Mouse (Mus musculus) hindbrain, embryonic 12.5 days (tissue): ENCODE data around the gene Ube2z. TPM values are rescaled to one million over a fixed set of nuclear protein-coding genes. Genes with fewer than 3 reads are reported as not detected.

ENCODE experiments used
- ATAC-seq: fragments of 200-750 bp; cut with Nextera tagmentation; 2 replicates; pipeline ENCODE4 v1.8.0; 2017; ENCODE audit warnings: moderate TSS enrichment; ENCODE audit not compliant: low FRiP score
- H3K27ac ChIP-seq: fragments of 300-500 bp; sonication (generic); 2 replicates; pipeline ENCODE4 v1.5.1; 2016; ENCODE audit warnings: mild to moderate bottlenecking
- H3K27me3 ChIP-seq: fragments of 300-500 bp; sonication (generic); 2 replicates; pipeline ENCODE4 v1.6.1; 2016; ENCODE audit warnings: mild to moderate bottlenecking
- H3K36me3 ChIP-seq: fragments of 300-500 bp; sonication (generic); 2 replicates; pipeline ENCODE4 v1.6.1; 2016; ENCODE audit warnings: mild to moderate bottlenecking
- H3K4me1 ChIP-seq: fragments of 300-500 bp; sonication (generic); 2 replicates; pipeline ENCODE4 v1.6.1; 2016
- H3K4me2 ChIP-seq: fragments of 300-500 bp; sonication (generic); replicated peaks from 2 replicates; pipeline ENCODE4 v1.6.1; 2016; ENCODE audit warnings: mild to moderate bottlenecking
- H3K4me3 ChIP-seq: fragments of 300-500 bp; sonication (generic); 2 replicates; pipeline ENCODE4 v1.5.1; 2016; ENCODE audit warnings: mild to moderate bottlenecking
- H3K9ac ChIP-seq: fragments of 300-500 bp; sonication (generic); 2 replicates; pipeline ENCODE4 v1.6.1; 2016; ENCODE audit warnings: mild to moderate bottlenecking, moderate library complexity
- H3K9me3 ChIP-seq: fragments of 300-500 bp; sonication (generic); replicated peaks from 2 replicates; pipeline ENCODE4 v1.6.1; 2016; ENCODE audit warnings: mild to moderate bottlenecking
- WGBS: fragments of 180-500 bp; shearing (Covaris S2); methylation state at CpG from one replicate; pipeline ENCODE4 v1.1.7; 2016; 5-methylcytosine and 5-hydroxymethylcytosine counted together
- polyA plus RNA-seq: library from polyadenylated mRNA; unstranded; fragments of >200 nt; fragmentation: Nextera tagmentation; extraction: Ambion mirVana; gene quantifications from 2 replicates; pipeline ENCODE4 v1.2.1, GENCODE M21; 2016

The Ube2z gene
- polyA plus RNA-seq, 1 experiment from 2014 or later: 43.4 TPM

DNA sequence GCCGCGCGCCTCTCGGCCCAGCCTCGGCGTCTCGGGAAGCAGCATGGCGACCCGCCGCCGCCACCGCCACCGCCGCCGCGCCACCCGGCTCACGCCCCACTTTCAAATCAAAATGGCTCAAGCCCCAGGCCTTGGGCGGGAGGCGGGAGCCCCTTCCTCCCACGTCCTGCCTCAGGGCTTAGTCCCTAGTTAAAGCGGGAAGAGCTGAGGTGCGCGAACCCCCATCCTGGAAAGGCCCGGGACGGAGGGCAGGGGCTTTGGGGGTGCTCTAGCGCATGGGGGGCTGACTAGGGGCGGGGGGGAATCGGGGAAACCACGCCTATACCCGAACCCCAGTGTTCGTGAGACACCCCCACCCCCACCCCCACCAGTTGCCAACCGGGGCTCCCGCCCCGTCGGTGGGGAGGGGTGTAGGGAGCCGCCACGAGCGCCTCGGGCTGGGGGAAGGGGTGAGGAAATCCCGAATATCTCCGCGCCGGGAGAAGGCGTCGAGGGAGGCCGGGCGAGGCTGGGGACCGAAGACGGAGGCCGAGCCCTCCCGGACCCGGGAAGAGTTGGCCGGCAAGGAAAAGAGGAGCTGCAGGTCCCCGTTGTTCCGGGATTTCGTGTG lies 60.3 kb downstream of the Ube2z start:
- peak overlapping the region; percentile 94 for H3K9ac ChIP-seq
- H3K36me3 ChIP-seq: no peaks in the 10 kb centered on the region
- ATAC-seq: 0 out of 2 replicates have a peak, but pooled peaks have one; percentile 2
- no peaks in the 10 kb centered on the region for H3K9me3 ChIP-seq
- peak overlapping the region; percentile 98 for H3K27ac ChIP-seq
- peak overlapping the region; percentile 73 for H3K4me2 ChIP-seq
- H3K4me1 ChIP-seq: peaks cover 30% of the 10 kb centered on the region
- no peaks in the 10 kb centered on the region for H3K27me3 ChIP-seq
- WGBS: 1% methylated on average over 38 of the region's 57 CpGs
- H3K4me3 ChIP-seq: peak overlapping the region; percentile 92

- peak overlapping the region; percentile 98 for H3K27ac ChIP-seq
- H3K4me1 ChIP-seq: peaks cover 30% of the 10 kb centered on the region
- WGBS: under 1% methylated on average over 32 of the region's 32 CpGs
- no peaks in the 10 kb centered on the region for H3K9me3 ChIP-seq
- no peak for ATAC-seq
- H3K4me2 ChIP-seq: peak overlapping the region; percentile 73
- H3K4me3 ChIP-seq: peak overlapping the region; percentile 92
- no peaks in the 10 kb centered on the region for H3K36me3 ChIP-seq
- no peaks in the 10 kb centered on the region for H3K27me3 ChIP-seq
- peak overlapping the region; percentile 94 for H3K9ac ChIP-seq
Measured at GRCm38 (mm10) chr11:96003969-96004792, 61.0 kb downstream of the Ube2z start.

DNA sequence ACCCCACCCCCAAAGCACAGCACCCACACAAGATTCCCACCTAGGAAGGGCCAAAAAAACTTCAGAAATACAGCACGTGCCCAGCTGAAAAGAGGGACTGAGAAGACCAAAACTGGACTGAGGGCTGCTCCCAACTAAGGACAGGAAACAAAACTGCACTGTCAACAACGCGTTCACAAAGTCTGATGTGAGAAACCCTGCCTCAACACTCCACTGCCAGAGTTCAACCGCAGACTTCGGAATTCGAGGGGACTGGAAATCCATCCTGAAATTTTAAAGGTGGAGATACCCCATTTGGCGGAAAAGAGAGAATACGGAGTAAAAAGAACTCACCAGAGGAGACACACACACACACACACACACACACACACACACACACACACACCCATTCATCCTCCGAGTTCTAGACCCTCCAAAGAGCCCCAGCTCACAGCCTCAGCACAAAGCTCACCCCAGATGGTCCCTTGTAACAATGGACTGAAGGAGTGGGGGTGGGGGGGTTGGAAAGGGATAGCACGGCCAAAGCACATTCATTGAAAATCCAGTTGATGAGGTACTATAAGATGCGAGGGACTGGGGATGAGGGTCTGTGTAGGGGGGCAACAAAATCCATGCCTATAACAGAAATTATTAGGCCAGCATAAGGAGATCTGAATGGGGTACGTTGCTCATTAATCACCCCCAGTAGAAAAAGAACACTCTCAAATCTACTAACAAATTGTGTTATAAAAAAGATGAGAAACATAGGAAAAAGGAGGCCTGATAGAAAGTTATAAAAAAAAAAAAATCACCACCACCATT lies 61.9 kb downstream of the Ube2z start:
- peak overlapping the region; percentile 73 for H3K4me2 ChIP-seq
- H3K4me1 ChIP-seq: peaks cover 30% of the 10 kb centered on the region
- H3K9me3 ChIP-seq: no peaks in the 10 kb centered on the region
- no peaks in the 10 kb centered on the region for H3K36me3 ChIP-seq
- peak overlapping the region; percentile 94 for H3K9ac ChIP-seq
- WGBS: 0% methylated on average over 12 of the region's 12 CpGs
- no peak for ATAC-seq
- peak overlapping the region; percentile 98 for H3K27ac ChIP-seq
- H3K4me3 ChIP-seq: peak overlapping the region; percentile 92
- H3K27me3 ChIP-seq: no peaks in the 10 kb centered on the region

Other genes with a start within 250 kb of the Ube2z start
- gene Phospho1, start 240.9 kb downstream of the Ube2z start, polyA plus RNA-seq: 0.43 TPM in 1 of 2 replicates, not detected in the other
- 5.5 and 7.9 TPM in 2 replicates for gene Gngt2, start 228.2 kb downstream of the Ube2z start, polyA plus RNA-seq
- 3.7 and 4.7 TPM in 2 replicates for gene Abi3, start 222.9 kb downstream of the Ube2z start, polyA plus RNA-seq
- gene B4galnt2, start 150.5 kb downstream of the Ube2z start, polyA plus RNA-seq: not detected in 2 replicates
- 71.1 and 73.3 TPM in 2 replicates for gene Igf2bp1, start 59.4 kb downstream of the Ube2z start, polyA plus RNA-seq
- not detected in 2 replicates for gene Gip, start 40.8 kb downstream of the Ube2z start, polyA plus RNA-seq
- 115 and 118 TPM in 2 replicates for gene Snf8, start 30.5 kb downstream of the Ube2z start, polyA plus RNA-seq
- 377 and 424 TPM in 2 replicates for gene Atp5g1, start 10.3 kb upstream of the Ube2z start, polyA plus RNA-seq
- 0.15 TPM in 1 of 2 replicates, not detected in the other for gene Calcoco2, start 46.6 kb upstream of the Ube2z start, polyA plus RNA-seq
- 0.13 and 0.15 TPM in 2 replicates for gene Ttll6, start 68.4 kb upstream of the Ube2z start, polyA plus RNA-seq
- gene Hoxb13, start 128.9 kb upstream of the Ube2z start, polyA plus RNA-seq: not detected in 2 replicates
- gene Hoxb9, start 206.1 kb upstream of the Ube2z start, polyA plus RNA-seq: 0.36 and 0.46 TPM in 2 replicates
- gene Hoxb8, start 216.5 kb upstream of the Ube2z start, polyA plus RNA-seq: 4.4 and 8.1 TPM in 2 replicates
- 9.6 and 11.0 TPM in 2 replicates for gene Hoxb7, start 221.2 kb upstream of the Ube2z start, polyA plus RNA-seq
- gene Hoxb6, start 227.1 kb upstream of the Ube2z start, polyA plus RNA-seq: 60.0 and 64.5 TPM in 2 replicates
- gene Hoxb5, start 237.9 kb upstream of the Ube2z start, polyA plus RNA-seq: 74.3 and 126 TPM in 2 replicates